Mouse (Mus musculus) kidney, postnatal 36 days (tissue): ENCODE data around the gene Jph3.

ENCODE experiments used
- DNase-seq, 2 experiments: peaks; one replicate each; pipeline ENCODE4 v3.0.0; 2021 to 2022; ENCODE audit warnings: mixed read lengths in 2 of 2

Jph3 gene

DNA sequence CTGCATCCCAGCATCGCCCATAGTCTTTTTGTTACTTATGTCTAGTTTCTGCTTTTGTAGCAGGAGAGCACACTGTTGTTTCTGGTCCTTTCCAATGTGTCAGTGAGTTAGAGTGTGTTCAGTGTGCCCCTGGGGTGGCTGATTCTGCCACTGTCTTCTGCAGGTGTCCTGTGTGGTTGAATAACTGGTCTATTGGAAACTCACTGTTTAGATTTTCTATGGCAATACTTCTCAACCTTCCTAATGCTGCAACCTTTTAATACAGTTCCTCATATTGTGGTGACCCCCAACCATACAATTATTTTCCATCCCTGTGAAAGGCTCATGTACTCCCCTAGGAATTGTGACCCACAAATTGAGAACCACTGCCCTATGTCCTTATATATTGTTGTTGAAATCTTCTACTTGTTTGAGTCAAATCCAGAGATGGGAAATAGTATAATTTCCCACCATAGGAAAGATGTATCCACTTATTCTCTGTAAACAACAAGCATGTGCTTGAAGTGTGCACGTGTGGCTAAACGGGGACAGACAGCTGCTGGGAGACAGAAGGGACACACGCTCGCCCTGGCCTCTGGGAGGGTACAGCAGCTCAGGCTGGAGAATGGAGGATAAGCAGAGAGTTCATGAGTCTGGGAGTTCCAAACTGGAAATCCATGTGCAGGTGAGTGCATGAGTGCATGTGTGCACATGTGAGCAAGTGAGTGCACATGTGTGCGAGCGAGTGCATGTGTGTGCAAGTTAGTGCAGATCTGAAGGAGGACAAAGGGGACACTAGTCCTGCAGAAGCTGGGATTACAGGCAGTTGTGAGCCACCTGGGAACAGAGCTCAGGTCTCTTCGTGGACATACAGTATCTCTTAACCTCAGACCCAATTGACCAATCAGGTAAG, 112.9 kb downstream of the Jph3 start:
- DNase-seq: no peak

DNA sequence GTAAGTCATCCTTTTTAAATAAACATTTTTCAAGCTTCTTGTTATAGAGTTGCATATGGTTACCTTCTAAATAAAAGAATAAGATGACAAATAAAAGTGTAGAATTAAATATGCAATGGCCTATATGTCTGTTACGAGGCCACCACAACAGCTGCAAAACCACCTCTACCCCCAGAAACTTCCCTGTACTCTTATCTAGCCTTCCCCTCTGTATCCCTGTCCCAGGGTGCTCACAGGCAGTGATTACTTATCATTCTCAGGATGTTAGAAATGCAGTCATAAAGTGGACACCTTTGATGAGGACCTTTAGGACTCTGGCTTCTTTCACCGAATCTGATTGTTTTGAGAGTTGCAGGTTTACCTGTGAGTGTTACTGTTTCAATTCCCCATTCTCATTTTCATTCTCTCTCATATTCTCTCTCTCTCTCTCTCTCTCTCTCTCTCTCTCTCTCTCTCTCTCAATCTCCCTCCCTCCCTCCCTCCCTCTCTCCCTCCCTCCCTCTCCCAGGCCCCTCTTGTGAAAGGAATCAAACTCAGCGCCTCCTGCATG, 113.8 kb downstream of the Jph3 start:
- DNase-seq: no peak
